Mouse (Mus musculus) E14TG2a.4 (cell line): Measurements from ENCODE around the gene Krt76.

Experiments used
- CTCF ChIP-seq: conservative IDR thresholded peaks from 2 replicates; pipeline ENCODE4 v1.5.1; 2014; ENCODE audit warnings: low read length
- POU5F1 ChIP-seq: IDR thresholded peaks from 2 replicates; pipeline ENCODE4 v1.6.1; 2014; ENCODE audit warnings: low read length, borderline replicate concordance

- no peak for TF ChIP-seq CTCF
- TF ChIP-seq POU5F1, result no peak
Measured at GRCm38 (mm10) chr15:101856696-101857095, 36.0 kb downstream of the Krt76 start.
